Mouse (Mus musculus): ENCODE data around the gene Mthfs. TPM values are rescaled to one million over a fixed set of nuclear protein-coding genes. Genes with fewer than 3 reads are reported as not detected.
"Not testable (repeated sequence)": the region's sequence is repeated elsewhere in the genome, so short reads cannot be mapped to it uniquely, and the experiment has no call there.

Gene Mthfs
- total RNA-seq, 2 experiments from 2014 or later = 18.9 to 22.8 TPM

DNA sequence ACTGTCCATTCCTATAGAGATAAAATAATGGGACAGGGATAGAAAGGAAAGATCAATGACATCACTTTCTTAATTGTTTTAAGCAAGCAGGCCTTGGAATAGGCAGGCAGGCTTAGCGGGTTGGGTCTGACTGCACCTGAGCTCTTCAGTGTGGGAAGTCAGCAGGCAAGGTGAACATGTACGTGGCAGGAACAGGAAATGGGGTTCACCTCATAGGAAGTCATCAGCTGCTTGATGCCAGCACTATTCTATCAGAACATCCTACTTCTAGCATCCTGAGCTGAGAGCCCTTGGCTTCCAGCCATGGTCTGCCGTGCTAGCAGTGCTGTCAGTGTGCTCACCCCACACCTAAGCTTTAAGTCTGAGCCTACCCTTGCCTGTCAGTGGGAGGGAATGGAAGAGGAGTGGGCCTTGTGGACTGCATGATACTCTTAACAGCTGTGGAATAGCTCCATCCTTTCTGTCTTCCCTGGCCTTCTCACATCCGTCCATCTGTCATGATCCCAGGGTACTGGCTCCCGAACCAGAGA, 28.6 kb downstream of the Mthfs start:
- intact Hi-C loops (cut with DNase I); DNase-seq: not testable (repeated sequence)

DNA sequence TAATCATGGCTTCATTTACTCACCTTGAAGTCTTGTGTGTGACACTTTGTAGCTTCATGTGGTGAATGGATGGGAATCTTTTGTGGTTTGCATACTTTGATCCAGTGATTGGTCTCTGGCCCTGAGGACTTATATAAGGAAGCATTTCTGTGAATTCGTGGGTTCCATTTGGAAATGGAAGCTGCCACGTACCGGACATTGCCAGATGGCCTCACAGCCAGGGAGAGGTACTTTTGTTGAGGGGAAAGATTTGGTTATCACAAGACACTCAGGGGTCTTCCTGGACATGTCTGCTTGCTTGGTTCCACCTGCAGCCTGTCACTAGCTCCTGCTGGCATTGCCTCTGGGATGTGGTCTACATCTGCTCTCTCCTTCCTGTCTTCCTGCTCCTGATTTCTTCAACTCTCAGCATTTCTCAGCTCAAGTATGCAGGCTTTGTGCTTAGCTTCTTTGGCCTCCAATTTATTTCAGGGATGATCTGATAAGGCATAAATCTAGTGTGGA, 30.1 kb downstream of the Mthfs start:
- DNase-seq; intact Hi-C loops (cut with DNase I): not testable (repeated sequence)

DNA sequence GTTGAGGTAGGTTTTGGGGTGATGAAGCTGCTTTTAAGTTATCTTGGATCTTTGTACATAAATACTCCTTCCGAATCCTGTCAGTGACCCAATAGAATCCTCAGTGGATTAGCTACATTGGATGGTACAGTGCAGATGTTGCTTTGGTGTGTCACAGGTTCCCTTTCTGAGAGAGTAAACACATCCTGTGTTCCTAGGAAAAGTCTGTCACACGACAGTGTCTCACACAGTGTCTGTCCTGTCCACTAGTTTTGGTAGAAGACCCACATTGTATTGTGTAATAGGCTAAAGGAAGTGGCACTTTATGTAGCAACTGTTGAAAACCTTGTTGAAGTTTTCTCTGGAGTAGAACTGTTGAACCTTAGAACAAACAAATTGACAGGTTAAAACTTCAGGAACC, 42.9 kb downstream of the Mthfs start:
- no peak for DNase-seq
- intact Hi-C loops (cut with DNase I) = no loop called here

DNA sequence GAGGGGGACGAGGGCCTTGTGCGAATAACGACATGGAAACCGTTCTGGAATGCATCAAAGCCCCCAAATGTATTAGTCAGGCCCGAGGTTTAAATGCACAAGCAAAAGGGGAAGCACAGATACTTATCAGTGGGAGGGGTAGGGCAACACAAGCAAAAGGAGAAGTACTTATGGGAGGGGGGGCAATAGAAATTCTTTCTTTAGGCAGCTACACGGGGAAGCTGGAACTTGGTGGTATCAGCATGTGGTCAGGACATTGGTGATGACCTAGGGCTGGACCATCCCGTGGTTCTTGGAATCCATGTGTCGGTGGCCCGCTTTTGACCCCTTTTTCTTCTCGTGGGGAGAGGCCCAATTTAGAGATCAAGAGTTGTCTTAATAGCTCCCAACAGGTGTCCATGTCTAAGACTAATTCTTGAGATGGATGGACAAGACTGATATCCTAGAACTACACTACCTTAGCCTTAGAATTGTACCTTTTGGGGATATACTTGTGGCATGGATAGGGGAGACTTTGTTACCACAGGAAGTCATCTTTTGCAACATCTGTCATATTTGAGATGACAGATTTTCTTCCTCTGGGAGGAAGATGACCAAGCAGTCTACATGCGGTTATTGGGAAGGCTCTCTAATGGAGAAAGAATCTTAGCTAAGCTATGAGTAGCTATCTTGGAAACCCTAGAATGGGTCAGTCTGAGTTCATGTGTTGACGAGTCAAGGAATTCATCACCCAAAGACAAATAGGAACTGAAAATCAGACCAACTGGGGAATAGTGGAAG, 46.3 kb downstream of the Mthfs start:
- no peak for DNase-seq
- intact Hi-C loops (cut with DNase I) = no loop called here

DNA sequence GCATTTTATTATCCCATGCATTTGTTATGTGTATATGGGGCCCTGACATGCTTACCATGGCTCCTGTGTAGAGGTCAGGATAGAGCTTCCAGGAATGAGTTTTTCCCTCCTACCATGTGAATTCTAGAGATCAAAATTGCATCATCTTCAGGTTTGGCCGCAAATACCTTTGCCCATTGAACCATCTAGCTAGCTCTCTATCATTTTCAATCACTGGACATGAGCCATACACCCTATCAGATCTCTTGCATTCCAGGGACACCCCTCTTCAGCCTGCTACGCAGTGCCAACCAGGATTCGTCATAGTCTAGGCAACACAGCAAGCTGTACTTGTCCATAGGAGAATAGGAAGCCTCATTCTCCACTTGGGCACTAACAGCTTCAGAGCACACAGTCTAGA, 53.5 kb downstream of the Mthfs start:
- no peak for DNase-seq

DNA sequence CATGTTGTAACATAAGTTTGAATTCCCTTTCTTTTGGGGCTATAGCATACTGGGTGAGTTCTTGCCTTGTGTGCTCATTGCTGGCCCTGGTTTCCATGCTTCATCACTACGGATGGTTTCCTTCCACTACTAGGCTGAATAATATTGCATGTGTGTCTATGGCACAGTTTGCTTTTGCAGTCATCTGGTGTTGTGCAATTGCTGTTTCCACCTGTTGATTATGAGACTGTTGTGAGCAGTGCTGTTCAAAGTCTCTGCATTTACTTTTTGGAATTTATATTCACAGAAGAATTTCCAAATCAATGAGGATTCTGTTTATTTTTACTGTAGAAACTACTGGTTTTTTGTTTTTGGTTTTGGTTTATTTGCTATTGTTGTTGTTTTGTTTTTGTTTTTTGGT, 54.1 kb downstream of the Mthfs start:
- intact Hi-C loops (cut with DNase I) = no loop called here

More for the DNA sequence above, 53.5 kb downstream of the Mthfs start:
- intact Hi-C loops (cut with DNase I) = no loop called here

DNA sequence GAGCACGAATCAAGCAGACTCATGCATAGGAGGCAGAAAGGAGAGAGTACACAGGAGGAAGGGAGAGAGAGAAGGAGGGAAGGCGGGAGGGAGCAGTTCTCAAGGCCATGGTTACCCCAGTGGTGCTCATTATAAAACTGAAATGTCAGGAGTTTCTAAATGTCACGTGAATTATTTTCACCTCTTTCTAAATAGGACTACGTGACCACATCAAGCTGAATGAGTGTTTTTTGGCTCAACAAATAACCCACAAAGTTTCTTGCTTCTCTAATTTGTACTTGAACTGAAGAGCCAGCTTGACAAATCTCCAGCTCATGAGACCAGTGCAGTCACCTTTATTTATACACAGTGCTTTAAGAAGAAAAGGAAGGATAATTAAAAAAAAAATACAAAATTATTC, 56.6 kb downstream of the Mthfs start:
- no peak for DNase-seq
- intact Hi-C loops (cut with DNase I) = no loop called here

More for the DNA sequence above, 54.1 kb downstream of the Mthfs start:
- no peak for DNase-seq

DNA sequence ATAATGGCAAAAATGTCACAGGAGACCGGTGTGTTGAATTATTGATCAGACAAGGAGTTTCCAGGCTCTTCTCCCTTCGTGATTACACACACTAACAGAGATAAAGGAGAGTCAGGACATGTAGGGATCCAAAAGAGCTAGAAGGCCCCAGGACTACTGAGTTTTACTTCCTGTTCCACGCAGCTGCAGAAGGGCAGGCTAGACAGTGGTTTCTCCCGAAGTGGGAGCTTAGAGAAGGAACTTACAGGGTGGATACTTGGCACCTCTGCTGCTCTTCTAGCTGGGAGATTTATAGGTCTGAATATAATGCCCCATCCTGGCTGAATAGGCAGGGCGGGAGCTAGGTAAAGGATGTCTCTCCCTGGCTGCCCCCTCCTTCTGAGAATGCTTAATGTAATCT, 57.1 kb downstream of the Mthfs start:
- intact Hi-C loops (cut with DNase I) = no loop called here
- DNase-seq = no peak

DNA sequence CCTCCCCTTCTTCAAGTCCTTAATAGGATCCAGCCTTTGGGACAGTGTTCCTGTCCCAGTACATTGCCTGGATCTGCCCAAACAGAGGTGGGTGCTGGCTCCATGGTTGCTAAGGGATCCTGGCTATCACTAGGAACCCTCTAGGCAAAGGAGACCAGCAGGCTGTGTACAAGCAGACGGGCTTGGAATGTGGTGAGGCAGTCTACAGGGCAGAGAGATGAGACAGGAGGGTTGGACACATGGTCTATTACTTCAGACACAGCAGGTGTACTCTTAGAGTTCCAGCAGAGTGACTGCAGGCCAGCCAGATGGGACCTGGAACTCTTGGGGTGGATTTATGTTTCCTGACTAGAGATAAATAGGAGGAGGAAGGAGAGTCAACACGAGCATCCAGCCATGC, 59.9 kb downstream of the Mthfs start:
- no peak for DNase-seq
- intact Hi-C loops (cut with DNase I) = no loop called here

DNA sequence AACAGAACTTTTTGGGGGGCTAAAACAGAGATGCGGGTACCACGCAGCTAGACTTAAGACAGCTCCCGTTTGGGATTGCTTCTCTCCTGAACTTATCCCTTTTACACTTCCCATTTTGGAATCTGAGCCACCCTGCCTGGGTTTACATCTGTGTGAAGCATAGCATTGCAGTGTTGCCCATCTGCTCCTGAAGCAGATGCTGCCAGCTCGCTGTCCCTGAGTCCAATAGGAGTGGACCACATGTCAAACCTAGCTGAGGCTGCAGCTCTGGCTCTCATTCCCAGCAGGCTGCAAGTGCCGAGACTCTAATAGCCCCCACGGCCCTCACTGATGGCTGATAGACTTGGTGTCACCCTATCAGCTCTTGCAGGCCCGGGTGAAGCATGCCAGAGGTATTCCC, 63.3 kb downstream of the Mthfs start:
- no peak for DNase-seq
- intact Hi-C loops (cut with DNase I) = no loop called here

DNA sequence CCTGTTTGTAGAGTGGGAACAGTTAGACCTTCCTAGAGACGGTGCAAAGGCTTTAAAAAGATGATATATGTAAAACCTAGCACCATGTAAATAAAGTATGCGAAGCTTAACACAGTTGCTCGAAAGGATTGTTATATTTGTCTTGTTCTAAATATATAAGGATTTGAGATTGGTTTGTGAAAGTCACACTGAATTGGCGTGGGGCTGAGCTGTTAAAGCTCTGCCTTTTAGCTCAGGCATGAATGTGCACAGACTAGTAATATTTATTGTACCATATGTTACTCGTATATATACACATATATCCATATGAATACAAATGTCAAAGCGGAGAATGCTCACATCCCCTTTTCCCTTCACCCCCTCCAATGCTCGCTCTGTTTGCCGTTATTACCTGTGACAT, 67.7 kb downstream of the Mthfs start:
- intact Hi-C loops (cut with DNase I) = no loop called here
- no peak for DNase-seq

DNA sequence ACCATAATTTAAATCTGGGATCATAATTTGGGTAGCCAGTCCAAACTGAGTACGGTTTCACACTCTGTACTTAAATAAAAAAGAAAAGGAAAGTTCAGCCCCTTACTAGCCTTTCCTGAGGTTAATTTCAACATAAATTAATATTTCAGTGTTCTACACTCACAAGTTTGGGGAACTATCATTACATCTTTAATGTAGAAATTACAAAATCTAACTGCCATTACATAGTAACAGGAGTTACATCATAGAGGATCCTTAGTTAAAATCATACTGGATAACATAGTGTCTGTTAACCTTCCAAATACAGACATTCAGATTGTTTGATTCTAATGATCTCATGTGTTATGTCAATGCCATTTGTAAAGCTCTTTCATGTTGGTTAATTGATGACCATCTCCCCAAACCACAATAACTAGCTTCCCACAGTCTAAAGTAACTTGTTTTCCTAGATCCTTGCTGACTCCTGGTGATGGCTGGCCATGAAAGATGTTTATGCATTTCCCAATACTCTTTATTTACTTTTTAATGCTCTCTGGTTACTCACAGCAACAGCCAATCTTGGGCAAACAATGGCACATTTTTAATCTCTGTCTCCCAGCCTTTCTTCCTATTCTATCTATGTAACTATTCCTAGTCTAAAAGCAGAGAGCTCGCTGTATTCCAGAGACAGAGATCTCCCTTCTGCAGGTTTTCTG, 72.0 kb downstream of the Mthfs start:
- no peak for DNase-seq
- intact Hi-C loops (cut with DNase I) = no loop called here

DNA sequence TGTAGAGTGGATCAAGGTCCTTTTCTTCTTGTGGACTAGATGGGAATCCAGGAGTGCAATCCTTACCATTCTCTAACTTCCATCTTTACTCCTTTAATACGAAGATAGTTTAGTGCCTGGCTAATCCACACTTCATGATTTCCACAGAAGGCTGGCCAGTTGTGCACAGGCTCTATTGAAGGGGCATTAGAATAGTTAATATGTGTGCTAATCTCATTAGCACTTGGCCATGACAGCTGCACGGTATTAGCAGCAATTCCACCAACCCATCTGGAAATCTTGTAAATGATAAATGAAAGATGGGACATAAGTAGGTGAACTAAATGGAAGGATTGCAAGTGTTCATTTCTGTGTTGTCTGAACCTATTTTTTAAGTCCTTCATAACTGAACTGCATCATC, 77.6 kb downstream of the Mthfs start:
- intact Hi-C loops (cut with DNase I) = no loop called here
- DNase-seq = no peak

DNA sequence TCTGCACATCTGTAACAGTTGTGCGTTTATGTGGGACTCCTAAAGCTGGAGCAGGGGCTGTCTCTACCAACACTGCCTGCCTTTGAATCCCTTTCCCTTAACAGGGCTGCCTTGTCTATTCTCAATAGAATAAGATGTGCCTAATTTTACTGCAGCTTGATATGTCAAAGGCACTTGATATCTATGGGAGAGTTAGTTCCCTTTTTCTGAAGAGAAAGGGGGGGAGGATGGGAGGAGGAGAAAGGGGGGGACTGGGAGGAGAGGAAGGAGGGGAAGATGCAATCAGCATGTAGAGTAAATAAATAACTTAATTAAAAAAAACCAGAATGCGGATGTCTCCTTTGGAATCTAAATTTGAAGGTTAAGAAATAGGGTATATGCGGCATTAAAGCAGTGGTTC, 82.9 kb downstream of the Mthfs start:
- DNase-seq = no peak
- intact Hi-C loops (cut with DNase I) = no loop called here

DNA sequence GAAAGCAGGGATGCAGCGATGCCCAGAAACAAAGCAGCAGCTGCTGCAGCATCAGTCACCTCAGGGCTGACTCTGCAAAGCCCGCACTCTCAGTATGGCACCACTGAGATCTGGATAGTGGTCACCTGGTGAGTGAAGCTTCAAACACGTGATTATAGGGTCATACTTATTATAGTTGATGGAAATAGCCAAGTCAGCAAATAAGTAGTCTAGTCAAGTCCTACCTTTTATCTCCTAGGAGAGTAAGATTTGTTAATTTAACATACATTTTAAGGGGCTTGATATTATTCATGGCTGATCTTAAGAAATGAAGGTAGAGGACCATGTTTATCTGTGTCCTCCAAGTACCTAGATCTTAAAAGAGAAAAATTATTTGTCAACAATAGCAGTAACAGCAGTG, 83.6 kb downstream of the Mthfs start:
- no peak for DNase-seq
- intact Hi-C loops (cut with DNase I) = no loop called here

DNA sequence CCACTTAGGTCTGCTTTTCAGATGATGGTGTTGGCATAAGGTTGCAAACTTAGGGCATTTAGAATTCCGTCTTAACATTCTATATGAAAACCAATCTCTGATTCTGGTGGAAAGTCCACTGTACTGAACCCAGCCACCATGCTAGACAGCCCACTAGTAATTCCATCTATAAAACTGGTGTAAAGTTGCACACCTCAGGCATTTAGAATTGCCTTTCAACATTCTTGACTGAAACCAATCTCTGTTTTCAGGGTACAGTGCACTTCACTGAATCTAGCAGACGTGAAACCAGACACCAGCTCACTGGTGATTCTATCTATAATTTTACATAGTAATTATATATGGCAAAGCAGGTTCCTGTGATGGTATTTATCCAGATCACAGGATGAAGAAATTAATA, 95.2 kb downstream of the Mthfs start:
- DNase-seq = no peak
- intact Hi-C loops (cut with DNase I) = no loop called here

DNA sequence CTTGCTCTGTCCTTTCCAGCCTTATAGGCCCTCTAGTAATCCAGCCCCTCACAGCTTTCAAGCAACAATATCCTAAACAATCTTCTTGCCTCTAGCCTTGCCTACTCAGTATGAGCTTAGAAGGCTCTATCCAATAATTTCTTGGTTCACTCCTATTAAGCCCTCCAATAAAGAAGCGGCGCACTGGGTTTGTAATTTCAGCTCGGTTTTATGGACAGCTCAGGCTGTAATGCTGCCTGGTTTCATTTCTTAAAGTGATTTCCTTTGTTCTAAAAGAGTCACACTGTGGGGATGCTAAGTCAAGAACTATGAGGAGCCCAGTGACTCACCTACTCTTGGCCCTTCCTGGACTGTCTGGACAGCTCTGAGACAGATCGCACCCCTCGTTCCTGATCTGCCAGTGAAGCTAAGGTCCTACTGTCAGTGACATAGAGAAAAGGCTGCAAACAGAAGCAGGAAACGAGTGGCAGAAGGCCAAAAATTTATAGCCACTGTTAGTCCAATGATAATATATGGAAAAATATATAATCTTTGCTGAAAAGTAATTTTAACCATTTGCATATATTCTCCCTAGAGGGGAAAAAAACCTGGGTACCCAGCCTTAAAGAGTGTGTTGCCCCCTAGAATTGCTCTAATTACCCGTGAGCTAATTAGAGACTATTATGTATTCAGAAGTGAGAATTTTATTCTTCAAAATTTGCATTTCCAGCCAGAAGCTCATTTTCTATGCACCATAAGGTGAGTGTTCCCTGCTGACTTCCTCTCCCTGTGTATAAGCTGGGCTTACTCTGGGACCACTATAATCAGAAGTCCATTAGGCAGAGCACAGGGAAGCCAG, 98.1 kb downstream of the Mthfs start:
- DNase-seq = no peak
- intact Hi-C loops (cut with DNase I) = no loop called here

DNA sequence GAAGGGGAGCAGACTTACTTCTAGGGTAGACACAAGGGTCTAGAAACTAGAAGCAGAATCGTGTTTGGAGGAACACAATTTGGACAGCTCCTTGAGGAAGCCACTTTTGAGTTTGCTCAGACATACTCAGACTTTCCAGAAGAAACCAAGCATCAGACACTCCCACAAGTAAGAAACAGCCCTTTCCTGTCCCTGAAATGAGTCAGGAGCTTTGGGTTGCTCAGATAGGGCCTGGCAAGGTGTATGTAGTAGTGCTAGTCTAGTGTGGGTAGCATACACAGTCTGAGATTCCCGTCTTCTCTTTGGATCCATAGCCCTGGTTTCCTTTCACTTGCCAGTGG, 98.7 kb downstream of the Mthfs start:
- intact Hi-C loops (cut with DNase I) = no loop called here
- no peak for DNase-seq

DNA sequence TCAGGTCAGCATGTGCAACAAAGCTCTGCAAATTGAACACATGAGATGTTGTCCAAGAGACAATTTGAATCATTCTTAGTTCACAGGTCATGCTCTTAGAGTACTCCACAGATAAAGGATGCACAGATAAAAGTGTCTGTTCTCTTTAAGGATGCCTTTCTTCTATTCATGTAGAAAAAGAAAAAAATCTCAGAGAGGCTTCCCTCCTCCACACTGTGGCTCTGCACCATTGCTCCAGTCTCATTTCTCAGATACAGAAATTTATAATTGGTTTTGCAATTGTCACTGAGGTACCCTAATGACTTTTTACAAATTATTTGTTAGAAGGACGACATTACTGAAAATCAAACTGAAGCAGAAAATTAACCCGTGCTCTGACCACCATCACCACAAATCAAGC, 101.2 kb downstream of the Mthfs start:
- no peak for DNase-seq
- intact Hi-C loops (cut with DNase I) = no loop called here

DNA sequence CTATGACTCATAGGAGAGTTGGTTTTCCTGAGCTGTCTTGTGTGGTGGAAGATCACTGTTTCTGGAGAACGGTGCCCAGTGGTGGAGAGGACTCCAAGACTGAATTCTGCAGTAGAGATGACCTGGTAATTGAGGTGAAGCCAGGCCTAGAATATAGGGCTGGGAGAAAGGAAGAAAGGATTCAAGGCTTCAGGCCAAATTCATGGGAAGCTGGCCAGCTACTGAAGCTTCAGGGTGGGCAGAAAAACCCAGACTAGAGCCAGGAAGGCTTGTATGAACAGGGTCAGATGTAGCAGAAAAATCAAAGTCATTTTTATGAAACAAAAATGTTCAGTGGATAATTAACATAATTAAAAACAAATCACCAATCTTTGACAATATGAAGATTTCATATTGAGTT, 163.3 kb downstream of the Mthfs start:
- intact Hi-C loops (cut with DNase I) = no loop called here
- DNase-seq = no peak

DNA sequence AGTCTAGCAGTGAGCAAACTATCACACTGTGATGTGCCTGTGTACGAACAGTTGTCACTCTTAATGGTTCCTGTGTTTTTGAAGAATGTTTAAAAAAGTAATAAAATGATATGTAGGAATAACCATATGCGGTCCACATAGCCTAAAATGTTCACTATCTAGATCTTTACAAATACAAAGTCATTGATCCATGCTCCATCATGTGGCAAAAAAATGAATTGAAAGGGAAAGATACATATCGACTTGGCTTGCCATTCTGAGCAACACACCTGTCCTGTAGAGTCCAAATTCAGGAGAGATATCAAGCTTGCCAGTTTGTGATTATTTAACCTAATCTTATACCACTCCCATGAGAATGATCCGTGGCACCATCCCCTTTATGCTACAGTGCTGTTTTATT, 164.2 kb downstream of the Mthfs start:
- intact Hi-C loops (cut with DNase I) = no loop called here

More for the DNA sequence above, 164.2 kb downstream of the Mthfs start:
- DNase-seq = no peak
